In the genomic region with DNA sequence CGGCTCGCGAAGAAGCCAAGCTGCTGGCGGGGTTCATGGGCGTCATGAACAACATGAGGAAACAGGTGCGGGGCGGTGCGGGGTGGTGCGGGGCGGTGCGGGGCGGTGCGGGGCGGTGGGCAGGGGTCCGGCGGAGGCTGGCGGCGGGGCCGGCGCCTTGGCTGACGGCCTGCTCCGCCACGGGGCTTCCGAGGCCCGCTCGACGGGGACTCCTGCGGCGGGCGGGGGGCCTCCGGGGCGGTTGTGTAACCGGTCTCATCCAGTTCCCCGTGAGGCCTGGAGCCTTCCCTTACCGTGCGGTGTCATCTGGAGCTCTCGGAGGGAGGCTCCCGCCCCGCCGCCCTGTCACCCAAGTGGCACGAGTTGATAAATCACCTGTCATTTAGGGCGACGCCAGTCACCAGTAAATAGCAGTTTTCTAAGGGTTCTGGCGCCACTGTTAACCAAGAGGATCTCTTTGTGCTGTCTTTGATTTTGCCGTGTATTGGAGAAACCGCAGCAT, we compare ENCODE assay signal across 8 mouse cellular contexts. TPM values are rescaled to one million over a fixed set of nuclear protein-coding genes. Genes with fewer than 3 reads are reported as not detected.
DNase-seq lines count a peak whose midpoint lies in the region; ATAC-seq and TF ChIP-seq lines count a peak whose summit lies in the region.

No protein-coding gene starts in this region.

- DNase-seq in CD8-positive naive resting alpha-beta T cell, adult 2 months (ENCODE audit: low read depth in 2 of 2, low spot score in 2 of 2), result peak; percentile 39 to 47
- peak; percentile 58 to 87 for DNase-seq in kidney, postnatal 25 days
- DNase-seq in liver, embryonic 14.5 days (ENCODE audit: low read depth in 3 of 3, low spot score in 3 of 3), result peak; percentile 84 to 87 (median 84)
- peak; percentile 82 for DNase-seq in neural tube, embryonic 11.5 days (ENCODE audit: low spot score)

- peak; percentile 97 for ATAC-seq in erythroid progenitor cell, adult 5-6 weeks (replicated peaks; ENCODE audit: low FRiP score, poor library complexity, severe bottlenecking)
- ATAC-seq in heart, embryonic 16.5 days (replicated peaks; ENCODE audit: extremely low read depth, insufficient read depth, low FRiP score), result peak; percentile 82
- peak; percentile 97 for ATAC-seq in liver, embryonic 14.5 days (ENCODE audit: insufficient read depth)
- ATAC-seq in neural tube, embryonic 11.5 days (ENCODE audit: insufficient read depth, low FRiP score, low TSS enrichment), result peak; percentile 86
- peak; percentile 88 for ATAC-seq in stomach, embryonic 15.5 days (ENCODE audit: insufficient read depth, low FRiP score, low read depth)

- TF ChIP-seq CTCF in liver, embryonic 14.5 days (IDR thresholded peaks at IDR 0.05; ENCODE audit: low read depth), result 0 out of 2 replicates have a peak, but pooled peaks have one; percentile 22

- H3K4me3 ChIP-seq in brown adipose tissue, adult 24 weeks (ENCODE audit: insufficient read depth, low read depth, low read length), result peak overlapping the region; percentile 71
- peak overlapping the region; percentile 87 for H3K4me3 ChIP-seq in heart, embryonic 16.5 days (ENCODE audit: low read length)
- H3K4me3 ChIP-seq in liver, embryonic 14.5 days (ENCODE audit: insufficient read depth in 1 of 2, low read depth in 2 of 2, low read length in 2 of 2), result peak overlapping the region; percentile 74 to 93
- peak overlapping the region; percentile 67 for H3K4me3 ChIP-seq in neural tube, embryonic 11.5 days (ENCODE audit: low read depth, low read length)
- peak overlapping the region; percentile 62 for H3K4me3 ChIP-seq in stomach, embryonic 15.5 days (replicated peaks)

- no peaks in the 10 kb centered on the region for H3K27me3 ChIP-seq in heart, embryonic 16.5 days (ENCODE audit: control insufficient read depth, insufficient read depth, low read length)
- no peaks in the 10 kb centered on the region for H3K27me3 ChIP-seq in liver, embryonic 14.5 days (ENCODE audit: control insufficient read depth, insufficient read depth, low read length)
- H3K27me3 ChIP-seq in neural tube, embryonic 11.5 days (ENCODE audit: control insufficient read depth, insufficient read depth, low read length), result no peaks in the 10 kb centered on the region
- no peaks in the 10 kb centered on the region for H3K27me3 ChIP-seq in stomach, embryonic 15.5 days (replicated peaks)

- 1% methylated on average over 34 of the region's 46 CpGs for WGBS in heart, embryonic 16.5 days
- WGBS in liver, embryonic 14.5 days (ENCODE audit: insufficient replicate concordance), result under 1% methylated on average over 43 of the region's 46 CpGs
- WGBS in neural tube, embryonic 11.5 days, result 0% methylated on average over 24 of the region's 46 CpGs
- WGBS in stomach, embryonic 15.5 days, result under 1% methylated on average over 45 of the region's 46 CpGs

- peak overlapping the region; percentile 65 for H3K27ac ChIP-seq in brown adipose tissue, adult 24 weeks (replicated peaks; ENCODE audit: low read depth, low read length)
- H3K27ac ChIP-seq in heart, embryonic 16.5 days (ENCODE audit: low read length), result peak overlapping the region; percentile 91
- H3K27ac ChIP-seq in liver, embryonic 14.5 days, result peak overlapping the region; percentile 96
- H3K27ac ChIP-seq in neural tube, embryonic 11.5 days (ENCODE audit: low read depth, low read length), result peak overlapping the region; percentile 85
- peak overlapping the region; percentile 91 for H3K27ac ChIP-seq in stomach, embryonic 15.5 days

- peaks cover 2% of the 10 kb centered on the region; the same call in 1 of the 2 replicates for H3K4me1 ChIP-seq in brown adipose tissue, adult 24 weeks (ENCODE audit: control insufficient read depth, insufficient read depth, insufficient read length, low read length)
- peaks cover 7% of the 10 kb centered on the region for H3K4me1 ChIP-seq in heart, embryonic 16.5 days (ENCODE audit: control insufficient read depth, insufficient read depth, low read length)
- H3K4me1 ChIP-seq in liver, embryonic 14.5 days (replicated peaks; ENCODE audit: control insufficient read depth in 2 of 2, insufficient read depth in 2 of 2, low read length in 1 of 2), result peaks cover 6 to 7% of the 10 kb centered on the region in 2 experiments; a peak in 3 of 4 replicates
- no peaks in the 10 kb centered on the region; the same call in 1 of the 2 replicates for H3K4me1 ChIP-seq in neural tube, embryonic 11.5 days (ENCODE audit: control insufficient read depth, insufficient read depth, low read length)
- H3K4me1 ChIP-seq in stomach, embryonic 15.5 days, result no peaks in the 10 kb centered on the region

- TF ChIP-seq EP300 in liver, embryonic 14.5 days (IDR thresholded peaks at IDR 0.05; ENCODE audit: low read depth), result peak; percentile 80

- H3K9ac ChIP-seq in heart, embryonic 16.5 days (ENCODE audit: low read length), result peak overlapping the region; percentile 89
- H3K9ac ChIP-seq in liver, embryonic 14.5 days (replicated peaks), result peak overlapping the region; percentile 99
- peak overlapping the region; percentile 86 for H3K9ac ChIP-seq in neural tube, embryonic 11.5 days (ENCODE audit: low read length)
- peak overlapping the region; percentile 59 for H3K9ac ChIP-seq in stomach, embryonic 15.5 days

- peak overlapping the region; percentile 87 for H3K4me2 ChIP-seq in heart, embryonic 16.5 days (ENCODE audit: low read depth, low read length)
- peak overlapping the region; percentile 82 for H3K4me2 ChIP-seq in liver, embryonic 14.5 days (ENCODE audit: low read depth)
- peak overlapping the region; percentile 73 for H3K4me2 ChIP-seq in neural tube, embryonic 11.5 days (ENCODE audit: low read depth)
- H3K4me2 ChIP-seq in stomach, embryonic 15.5 days, result peak overlapping the region; percentile 66

- no peaks in the 10 kb centered on the region for H3K36me3 ChIP-seq in heart, embryonic 16.5 days (ENCODE audit: control insufficient read depth, insufficient read depth)
- H3K36me3 ChIP-seq in liver, embryonic 14.5 days (replicated peaks; ENCODE audit: control insufficient read depth, insufficient read depth, low read depth), result no peaks in the 10 kb centered on the region
- H3K36me3 ChIP-seq in neural tube, embryonic 11.5 days (ENCODE audit: control insufficient read depth, insufficient read depth, low read length), result no peaks in the 10 kb centered on the region
- no peaks in the 10 kb centered on the region for H3K36me3 ChIP-seq in stomach, embryonic 15.5 days

- no peaks in the 10 kb centered on the region for H3K9me3 ChIP-seq in heart, embryonic 16.5 days (replicated peaks; ENCODE audit: control insufficient read depth, low read length)
- no peaks in the 10 kb centered on the region for H3K9me3 ChIP-seq in liver, embryonic 14.5 days (ENCODE audit: control insufficient read depth, low read length)
- no peaks in the 10 kb centered on the region for H3K9me3 ChIP-seq in neural tube, embryonic 11.5 days (ENCODE audit: control insufficient read depth, low read length)
- H3K9me3 ChIP-seq in stomach, embryonic 15.5 days, result no peaks in the 10 kb centered on the region

RNA-seq across cellular contexts. Expression of a gene that starts 0.5 kb away (rescaled TPM):
- 15.2 and 23.4 TPM in 2 replicates for polyA plus RNA-seq in brown adipose tissue, adult 24 weeks (2012; ENCODE audit: insufficient read depth, insufficient read length, missing spikeins)
- total RNA-seq in erythroid progenitor cell, adult 5-6 weeks (2015; ENCODE audit: low replicate concordance), result 79.3 and 83.4 TPM in 2 replicates
- 56.4 and 71.6 TPM in 2 replicates for total RNA-seq in erythroid progenitor cell, adult 5-6 weeks (2017; ENCODE audit: low replicate concordance)
- 43.8 and 49.2 TPM in 2 replicates for polyA plus RNA-seq in heart, embryonic 16.5 days (2015; fragmentation: Nextera tagmentation; extraction: Ambion mirVana)
- polyA plus RNA-seq in liver, embryonic 14.5 days (2012; rRNA removed), result 6.0 and 9.8 TPM in 2 replicates
- polyA plus RNA-seq in liver, embryonic 14.5 days (2014; fragmentation: Nextera tagmentation; extraction: Ambion mirVana), result 18.1 and 19.6 TPM in 2 replicates
- 92.5 and 98.1 TPM in 2 replicates for polyA plus RNA-seq in neural tube, embryonic 11.5 days (2014; fragmentation: Nextera tagmentation; extraction: Ambion mirVana)
- polyA plus RNA-seq in stomach, embryonic 15.5 days (2015; fragmentation: Nextera tagmentation; extraction: Ambion mirVana), result 47.3 and 47.6 TPM in 2 replicates

Comparison
In these comparisons a context has a peak if more than half of its experiments do, and no peak if none do; other contexts are left out.
1. Peak in every context shown above with its lines: DNase-seq, ATAC-seq, H3K4me3 ChIP-seq and H3K27ac ChIP-seq.